Mouse (Mus musculus): ENCODE results near the gene Ltbp3. TPM values are rescaled to one million over a fixed set of nuclear protein-coding genes. Genes with fewer than 3 reads are reported as not detected.
A peak's percentile ranks its signal among the peaks of the same experiment; 100 is the strongest.

Ltbp3 gene
- polyA plus RNA-seq, 1 experiment: 236 TPM

DNA sequence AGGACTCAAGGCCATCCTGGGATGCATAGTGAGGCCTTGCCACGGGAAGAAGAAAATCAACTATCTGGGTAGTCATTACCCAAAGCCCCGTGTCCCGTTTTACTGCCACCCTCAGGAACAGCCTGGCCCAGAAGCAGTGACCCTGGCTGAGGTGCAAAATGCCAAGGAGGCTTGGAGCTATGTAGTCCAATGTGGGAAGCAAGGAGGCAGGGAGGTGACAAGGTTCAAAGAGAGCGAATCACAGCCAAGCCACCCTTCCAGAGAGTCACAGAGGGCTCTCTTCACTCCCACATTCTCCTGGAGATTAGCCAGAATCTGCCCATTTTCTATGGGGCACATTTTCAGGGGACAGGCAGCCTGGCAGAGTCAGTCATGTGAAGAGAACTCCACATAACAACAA is 26.6 kb downstream of the Ltbp3 start:
- TF ChIP-seq CTCF (IDR thresholded peaks at IDR 0.05; ENCODE audit: insufficient read depth, low read length): no peak
- TF ChIP-seq POLR2A (IDR thresholded peaks at IDR 0.05; ENCODE audit: borderline replicate concordance, extremely low read depth, low read depth, low read length): no peak
- Histone ChIP-seq H3K4me3 (replicated peaks; ENCODE audit: extremely low read depth, low read depth, low read length) (no peak overlapping the region), H3K4me1 (ENCODE audit: control insufficient read depth, insufficient read depth, low read length) (peaks cover 9% of the 10 kb centered on the region)
- WGBS: 76% methylated on average over 4 of the region's 4 CpGs
- DNase-seq: no peak

DNA sequence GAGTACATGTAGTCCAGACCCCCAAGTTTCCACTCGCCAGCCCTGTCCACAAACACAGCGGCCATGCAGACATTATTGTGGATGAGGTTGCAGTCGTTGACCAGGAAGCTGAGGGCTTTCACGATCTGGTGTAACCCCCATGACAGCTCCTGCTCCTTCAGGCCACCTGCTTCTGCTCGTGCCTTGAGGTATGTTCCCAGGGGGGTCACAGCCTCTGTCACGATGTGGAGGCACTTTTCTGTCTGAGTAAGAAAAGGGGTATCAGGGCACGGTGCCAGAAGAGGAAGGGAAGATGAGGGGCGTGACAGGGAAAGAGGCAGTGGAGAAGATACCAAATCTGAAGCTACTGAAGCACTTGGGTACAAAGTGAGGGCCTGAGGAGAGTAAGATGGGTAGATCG is 29.6 kb downstream of the Ltbp3 start:
- TF ChIP-seq CTCF (IDR thresholded peaks at IDR 0.05; ENCODE audit: insufficient read depth, low read length) (no peak), POLR2A (IDR thresholded peaks at IDR 0.05; ENCODE audit: borderline replicate concordance, extremely low read depth, low read depth, low read length) (no peak)
- peaks cover 9% of the 10 kb centered on the region for H3K4me1 ChIP-seq (ENCODE audit: control insufficient read depth, insufficient read depth, low read length)
- DNase-seq: no peak
- 29% methylated on average over 9 of the region's 9 CpGs for WGBS
- peak overlapping the region; percentile 81 for H3K4me3 ChIP-seq (replicated peaks; ENCODE audit: extremely low read depth, low read depth, low read length)

DNA sequence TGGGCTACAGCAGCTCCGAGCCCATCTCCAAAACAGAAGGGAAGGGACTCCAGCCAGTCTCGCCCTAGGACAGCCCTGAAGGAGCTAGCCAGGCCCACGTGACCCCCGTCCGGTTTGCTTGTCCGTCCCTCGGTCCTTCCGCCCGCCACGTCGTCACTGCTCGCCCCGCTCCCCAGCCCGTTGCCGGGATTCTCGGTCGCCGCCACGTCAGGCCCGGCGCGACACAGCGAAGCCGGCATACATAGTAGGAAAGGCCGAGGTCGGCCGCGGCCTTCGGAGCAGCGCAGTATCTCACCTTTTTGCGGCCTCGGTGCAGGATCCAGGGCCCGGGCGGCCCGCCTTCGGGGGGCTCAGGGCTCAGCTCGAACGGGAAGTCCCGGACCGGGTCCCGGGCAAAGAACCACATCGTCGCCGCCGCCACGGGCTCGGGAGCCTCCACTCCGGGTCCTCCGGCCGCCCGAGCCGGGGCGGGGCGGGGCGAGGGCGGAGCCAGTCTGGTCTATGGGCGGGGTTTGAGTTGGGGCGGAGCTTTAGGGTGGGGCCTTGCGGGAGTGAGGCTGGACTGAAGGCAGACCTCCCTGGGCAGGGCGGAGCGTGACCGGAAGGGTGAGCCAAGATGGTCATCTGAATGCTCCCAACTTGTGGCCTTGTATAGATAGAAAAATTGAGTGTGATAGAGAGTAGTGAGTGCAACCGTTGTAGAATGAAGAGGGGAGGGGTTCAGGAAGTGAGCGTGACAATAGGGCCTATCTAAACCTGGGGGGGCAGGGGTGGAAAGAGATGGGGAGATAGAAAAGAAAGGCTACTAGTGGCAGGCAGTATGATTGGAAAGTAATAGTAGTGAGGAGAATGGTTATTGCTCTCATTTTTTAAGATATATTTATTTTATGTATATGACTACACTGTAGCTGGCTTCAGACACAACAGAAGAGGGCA is 30.5 kb downstream of the Ltbp3 start, which contains the start of gene Scyl1:
Scyl1 (minus strand) TSS at position 495 of the 936 bp plus-strand sequence.
- H3K4me3 ChIP-seq (replicated peaks; ENCODE audit: extremely low read depth, low read depth, low read length): peak within 1 kb of the TSS; percentile 81
- peak; percentile 23; the same call in 1 of the 2 replicates for TF ChIP-seq POLR2A (IDR thresholded peaks at IDR 0.05; ENCODE audit: borderline replicate concordance, extremely low read depth, low read depth, low read length)
- TF ChIP-seq CTCF (IDR thresholded peaks at IDR 0.05; ENCODE audit: insufficient read depth, low read length): no peak
- DNase-seq: peak; percentile 98
- WGBS: under 1% methylated on average over 64 of the region's 64 CpGs
- H3K4me1 ChIP-seq (ENCODE audit: control insufficient read depth, insufficient read depth, low read length): peaks cover 9% of the 10 kb centered on the region

DNA sequence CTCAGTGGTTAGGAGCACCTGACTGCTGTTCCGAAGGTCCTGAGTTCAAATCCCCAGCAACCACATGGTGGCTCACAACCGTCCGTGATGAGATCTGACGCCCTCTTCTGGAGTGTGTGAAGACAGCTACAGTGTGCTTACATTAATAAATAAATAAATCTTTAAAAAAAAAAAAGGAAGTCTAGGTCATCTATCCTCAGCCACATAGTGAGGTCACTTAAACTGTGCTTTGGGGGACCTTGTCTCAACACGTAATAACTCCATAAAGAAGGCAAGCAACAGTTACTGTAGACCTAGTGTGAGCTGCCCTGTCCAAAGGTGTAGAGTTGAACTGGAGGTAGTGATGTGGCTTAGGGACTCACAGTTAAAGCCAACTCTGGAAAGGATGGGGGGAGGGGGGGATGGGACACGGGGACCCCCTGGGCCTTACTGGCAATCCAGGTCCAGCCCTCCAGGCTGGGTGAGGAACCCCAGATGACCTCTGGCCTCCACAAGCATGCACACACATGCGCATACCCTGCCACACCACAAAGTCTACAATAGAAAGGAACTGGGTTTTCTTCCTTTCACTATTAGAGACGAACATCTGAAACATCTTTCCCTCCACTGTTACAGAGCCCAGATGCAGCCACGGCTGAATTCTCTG is 36.8 kb downstream of the Ltbp3 start:
- H3K4me3 ChIP-seq (replicated peaks; ENCODE audit: extremely low read depth, low read depth, low read length): no peak overlapping the region
- no peak for DNase-seq
- no peaks in the 10 kb centered on the region for H3K4me1 ChIP-seq (ENCODE audit: control insufficient read depth, insufficient read depth, low read length)
- TF ChIP-seq POLR2A (IDR thresholded peaks at IDR 0.05; ENCODE audit: borderline replicate concordance, extremely low read depth, low read depth, low read length): no peak
- TF ChIP-seq CTCF (IDR thresholded peaks at IDR 0.05; ENCODE audit: insufficient read depth, low read length): no peak
- 74% methylated on average over 9 of the region's 9 CpGs for WGBS

DNA sequence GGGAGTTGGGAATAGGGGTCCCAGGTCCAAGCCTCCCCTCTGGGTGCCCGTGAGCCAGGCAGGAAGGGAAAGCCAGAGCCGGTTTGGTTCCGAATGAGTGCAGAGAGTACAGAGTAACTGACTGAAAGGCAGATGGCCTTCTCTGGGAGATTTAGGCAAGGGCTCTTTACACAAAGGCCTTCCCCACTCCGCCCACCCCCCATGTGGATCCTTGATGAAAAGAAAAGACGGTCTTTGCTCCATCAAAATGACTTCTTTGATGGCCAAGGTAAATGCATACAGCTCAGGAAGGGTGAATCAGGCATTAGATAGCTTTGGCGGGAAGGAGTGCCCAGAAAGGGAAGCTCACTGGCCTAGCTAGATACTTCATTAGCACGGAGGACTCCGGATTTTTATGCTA is 37.6 kb downstream of the Ltbp3 start:
- WGBS: 79% methylated on average over 8 of the region's 8 CpGs
- DNase-seq: no peak
- TF ChIP-seq POLR2A (IDR thresholded peaks at IDR 0.05; ENCODE audit: borderline replicate concordance, extremely low read depth, low read depth, low read length): no peak
- no peak for TF ChIP-seq CTCF (IDR thresholded peaks at IDR 0.05; ENCODE audit: insufficient read depth, low read length)
- H3K4me3 ChIP-seq (replicated peaks; ENCODE audit: extremely low read depth, low read depth, low read length): no peak overlapping the region
- H3K4me1 ChIP-seq (ENCODE audit: control insufficient read depth, insufficient read depth, low read length): no peaks in the 10 kb centered on the region

DNA sequence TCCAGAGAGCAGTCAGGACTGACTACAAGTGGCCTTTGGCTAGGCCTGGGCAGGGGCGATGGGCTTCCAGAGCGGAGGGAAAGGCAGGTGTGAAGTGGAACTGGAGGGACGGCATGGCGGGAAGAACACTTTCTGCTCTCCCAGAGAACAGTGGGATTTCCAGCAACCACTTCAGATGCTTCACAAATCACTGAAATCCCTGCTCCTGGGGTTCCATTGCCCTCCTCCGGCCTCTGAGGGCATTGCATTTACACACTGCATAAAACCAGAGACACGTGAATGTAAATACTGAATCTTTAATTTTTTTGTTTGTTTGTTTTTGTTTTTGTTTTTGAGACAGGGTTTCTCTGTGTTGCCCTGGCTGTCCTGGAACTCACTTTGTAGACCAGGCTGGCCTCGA is 39.5 kb downstream of the Ltbp3 start:
- 57% methylated on average over 7 of the region's 7 CpGs for WGBS
- Histone ChIP-seq H3K4me1 (ENCODE audit: control insufficient read depth, insufficient read depth, low read length) (no peaks in the 10 kb centered on the region), H3K4me3 (replicated peaks; ENCODE audit: extremely low read depth, low read depth, low read length) (no peak overlapping the region)
- DNase-seq: peak; percentile 46
- peak; percentile 65 for TF ChIP-seq CTCF (IDR thresholded peaks at IDR 0.05; ENCODE audit: insufficient read depth, low read length)
- TF ChIP-seq POLR2A (IDR thresholded peaks at IDR 0.05; ENCODE audit: borderline replicate concordance, extremely low read depth, low read depth, low read length): no peak

DNA sequence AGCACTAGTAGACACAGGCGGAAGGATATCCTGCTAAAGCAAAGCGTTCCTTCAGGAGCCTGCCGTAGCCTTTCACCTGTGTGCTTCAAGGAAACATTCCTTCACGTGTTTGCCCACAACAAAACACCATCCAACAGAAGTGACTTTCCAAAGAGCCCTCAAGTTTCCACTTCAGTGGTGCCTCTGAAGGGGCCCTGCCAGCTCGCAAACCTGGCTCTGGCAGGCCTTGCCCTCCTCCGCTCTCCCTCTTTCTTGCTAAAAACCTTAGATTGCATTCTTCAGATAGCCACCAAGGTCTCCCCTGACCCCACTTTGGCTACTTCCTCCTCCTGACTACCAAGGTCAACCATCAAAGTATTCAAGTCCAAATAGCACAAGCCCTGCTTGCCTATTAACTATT is 40.8 kb downstream of the Ltbp3 start:
- 0 out of 2 replicates have a peak, but pooled peaks cover 1% of the 10 kb centered on the region for H3K4me1 ChIP-seq (ENCODE audit: control insufficient read depth, insufficient read depth, low read length)
- H3K4me3 ChIP-seq (replicated peaks; ENCODE audit: extremely low read depth, low read depth, low read length): no peak overlapping the region
- TF ChIP-seq POLR2A (IDR thresholded peaks at IDR 0.05; ENCODE audit: borderline replicate concordance, extremely low read depth, low read depth, low read length) (no peak), CTCF (IDR thresholded peaks at IDR 0.05; ENCODE audit: insufficient read depth, low read length) (no peak)
- 77% methylated on average over 6 of the region's 6 CpGs for WGBS
- peak; percentile 66 for DNase-seq

DNA sequence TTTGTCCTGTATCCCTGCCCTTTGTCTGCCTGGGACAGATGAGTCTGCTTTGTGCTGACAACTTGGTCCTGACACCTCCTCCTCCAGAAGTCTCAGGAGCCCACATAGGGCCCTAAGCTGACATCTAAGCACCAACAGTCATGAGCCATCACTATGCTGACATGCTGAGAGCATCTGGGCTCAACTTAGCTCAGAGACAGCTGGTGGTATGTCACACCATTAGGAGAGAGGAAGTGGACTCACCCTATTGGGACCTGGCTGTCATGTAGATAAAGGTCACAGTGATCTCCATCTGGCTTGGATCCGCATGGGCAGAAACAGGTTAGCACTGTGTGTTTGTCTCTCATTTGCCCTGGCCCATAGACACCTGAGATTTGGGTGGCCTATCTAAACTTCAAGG is 41.4 kb downstream of the Ltbp3 start:
- H3K4me1 ChIP-seq (ENCODE audit: control insufficient read depth, insufficient read depth, low read length): 0 out of 2 replicates have a peak, but pooled peaks cover 2% of the 10 kb centered on the region
- TF ChIP-seq POLR2A (IDR thresholded peaks at IDR 0.05; ENCODE audit: borderline replicate concordance, extremely low read depth, low read depth, low read length) (no peak), CTCF (IDR thresholded peaks at IDR 0.05; ENCODE audit: insufficient read depth, low read length) (no peak)
- WGBS: 89% methylated on average over 1 of the region's 1 CpGs
- H3K4me3 ChIP-seq (replicated peaks; ENCODE audit: extremely low read depth, low read depth, low read length): no peak overlapping the region
- no peak for DNase-seq

DNA sequence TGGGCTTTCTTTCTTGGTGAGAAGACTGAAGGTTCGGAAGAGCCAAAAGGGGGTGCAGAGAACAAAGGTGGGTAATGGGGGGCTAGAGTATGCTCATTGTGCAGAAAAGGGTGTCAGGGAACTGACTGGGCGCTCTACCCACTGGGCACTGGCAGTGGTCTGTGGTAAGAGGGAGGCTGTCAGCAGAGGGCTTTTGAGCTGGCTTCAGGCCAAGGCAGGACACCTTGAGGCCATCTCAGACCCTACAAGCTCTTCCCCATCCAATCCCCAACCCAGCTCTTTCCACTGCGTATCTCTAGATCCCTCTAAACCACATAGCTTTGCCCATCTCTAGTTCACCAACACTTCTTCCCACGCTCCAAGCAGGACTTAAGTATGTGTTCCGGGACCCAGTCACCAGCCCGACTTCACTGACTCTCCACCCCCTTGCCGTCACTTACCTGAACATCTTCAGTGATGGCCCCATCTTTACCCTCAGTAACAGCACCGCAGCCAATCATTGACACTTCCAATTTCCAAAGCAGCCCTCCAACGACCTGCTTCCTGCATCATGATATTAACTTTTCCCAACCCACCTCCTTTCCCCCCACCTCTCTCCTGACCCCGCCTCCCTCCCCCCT is 44.4 kb downstream of the Ltbp3 start:
- 0 out of 2 replicates have a peak, but pooled peaks cover 2% of the 10 kb centered on the region for H3K4me1 ChIP-seq (ENCODE audit: control insufficient read depth, insufficient read depth, low read length)
- TF ChIP-seq CTCF (IDR thresholded peaks at IDR 0.05; ENCODE audit: insufficient read depth, low read length) (no peak), POLR2A (IDR thresholded peaks at IDR 0.05; ENCODE audit: borderline replicate concordance, extremely low read depth, low read depth, low read length) (no peak)
- H3K4me3 ChIP-seq (replicated peaks; ENCODE audit: extremely low read depth, low read depth, low read length): no peak overlapping the region
- WGBS: 57% methylated on average over 10 of the region's 10 CpGs
- no peak for DNase-seq
